Mouse (Mus musculus) myocyte (in vitro differentiated cells): ENCODE data around the gene Plxna4. TPM values are rescaled to one million over a fixed set of nuclear protein-coding genes. Genes with fewer than 3 reads are reported as not detected.

Source experiments
- H3K27me3 ChIP-seq: one replicate; pipeline ENCODE4 v1.6.1; 2011; ENCODE audit not compliant: control insufficient read depth, insufficient read depth, insufficient read length
- H3K36me3 ChIP-seq: one replicate; pipeline ENCODE4 v1.6.1; 2011; ENCODE audit not compliant: control insufficient read depth, insufficient read depth
- H3K4me2 ChIP-seq: one replicate; pipeline ENCODE4 v1.6.1; 2011; ENCODE audit warnings: low read depth, control low read depth
- H3K4me3 ChIP-seq: one replicate; pipeline ENCODE4 v1.5.1; 2011; ENCODE audit warnings: mild to moderate bottlenecking, control low read depth, moderate library complexity
- H3K79me2 ChIP-seq: one replicate; pipeline ENCODE4 v1.6.1; 2011; ENCODE audit not compliant: control insufficient read depth, insufficient read depth
- H3ac ChIP-seq: one replicate; pipeline ENCODE4 v1.6.1; 2011; ENCODE audit not compliant: control insufficient read depth, insufficient read length
- CEBPB ChIP-seq: IDR thresholded peaks from 2 replicates; pipeline ENCODE4 v1.6.1; 2011; ENCODE audit warnings: mild to moderate bottlenecking, moderate library complexity; ENCODE audit not compliant: poor library complexity, insufficient read depth, severe bottlenecking
- E2F4 ChIP-seq: IDR thresholded peaks from one replicate; pipeline ENCODE4 v1.6.1; 2011; ENCODE audit warnings: mild to moderate bottlenecking, control low read depth, moderate library complexity; ENCODE audit not compliant: insufficient read depth
- MAX ChIP-seq: IDR thresholded peaks from one replicate; pipeline ENCODE4 v1.6.1; 2011; ENCODE audit warnings: low read depth, mild to moderate bottlenecking, control low read depth
- MYOD1 ChIP-seq, 3 experiments: IDR thresholded peaks; one replicate each; pipeline ENCODE4 v1.6.1; 2011; ENCODE audit warnings: control low read depth in 2 of 3, low read depth in 2 of 3, mild to moderate bottlenecking in 2 of 3, moderate library complexity in 1 of 3; ENCODE audit not compliant: insufficient read length in 2 of 3, control insufficient read depth in 1 of 3
- MYOG ChIP-seq, 3 experiments: IDR thresholded peaks; one replicate each; pipeline ENCODE4 v1.6.1; 2011; ENCODE audit warnings: control low read depth in 2 of 3, low read depth in 2 of 3, mild to moderate bottlenecking in 2 of 3; ENCODE audit not compliant: insufficient read length in 2 of 3, control insufficient read depth in 1 of 3, insufficient read depth in 1 of 3
- POLR2A ChIP-seq: IDR thresholded peaks from one replicate; pipeline ENCODE4 v1.6.1; 2011; ENCODE audit warnings: low read depth, mild to moderate bottlenecking, control low read depth, moderate library complexity; ENCODE audit not compliant: insufficient read length
- POLR2AphosphoS2 ChIP-seq: IDR thresholded peaks from one replicate; pipeline ENCODE4 v1.6.1; 2011; ENCODE audit warnings: low read depth, control low read depth; ENCODE audit not compliant: insufficient read length
- REST ChIP-seq: IDR thresholded peaks from one replicate; pipeline ENCODE4 v1.6.1; 2011; ENCODE audit warnings: mild to moderate bottlenecking, control low read depth, moderate library complexity; ENCODE audit not compliant: insufficient read depth, insufficient read length
- SRF ChIP-seq: IDR thresholded peaks from one replicate; pipeline ENCODE4 v1.6.1; 2011; ENCODE audit warnings: low read depth; ENCODE audit not compliant: control insufficient read depth, insufficient read length
- TCF12 ChIP-seq: IDR thresholded peaks from one replicate; pipeline ENCODE4 v1.6.1; 2011; ENCODE audit warnings: mild to moderate bottlenecking, control low read depth; ENCODE audit not compliant: poor library complexity, insufficient read depth, severe bottlenecking
- TCF3 ChIP-seq: IDR thresholded peaks from one replicate; pipeline ENCODE4 v1.6.1; 2011; ENCODE audit warnings: low read depth, control low read depth; ENCODE audit not compliant: insufficient read length
- USF1 ChIP-seq: IDR thresholded peaks from one replicate; pipeline ENCODE4 v1.6.1; 2011; ENCODE audit warnings: low read depth, mild to moderate bottlenecking, control low read depth, moderate library complexity
- polyA plus RNA-seq: library from polyadenylated mRNA; unstranded; fragments of >200 nt; fragmentation: generic; extraction: Trizol; gene quantifications from one replicate; pipeline ENCODE4 v1.2.1, GENCODE M21; 2012; ENCODE audit warnings: missing spikeins

Gene Plxna4
- polyA plus RNA-seq, 1 experiment, result 0.70 TPM

DNA sequence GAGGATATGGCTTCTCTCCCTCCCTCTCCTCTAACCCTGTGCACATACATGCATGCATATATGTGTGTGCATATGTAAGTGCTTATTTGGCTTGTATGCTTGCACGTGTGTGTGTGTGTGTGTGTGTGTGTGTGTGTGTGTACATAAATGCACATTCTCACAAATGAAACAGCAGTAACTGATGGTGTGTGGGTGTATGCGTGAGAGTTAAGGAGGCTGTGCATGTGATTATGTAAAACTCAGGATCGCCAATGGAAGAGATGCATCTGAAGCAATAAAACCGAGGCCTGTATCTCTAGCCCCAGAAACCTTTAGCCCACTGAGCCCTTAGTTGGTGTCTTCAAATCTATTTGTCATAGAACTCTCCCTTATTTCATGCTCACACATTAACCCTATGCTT is 141.7 kb downstream of the Plxna4 start:
- H3K27me3 ChIP-seq, result no peaks in the 10 kb centered on the region
- no peak overlapping the region for H3ac ChIP-seq
- H3K4me3 ChIP-seq, result no peak overlapping the region
- H3K4me2 ChIP-seq, result no peak overlapping the region
- H3K79me2 ChIP-seq, result no peaks in the 10 kb centered on the region
- H3K36me3 ChIP-seq, result no peaks in the 10 kb centered on the region
- TF ChIP-seq MYOG (IDR thresholded peaks at IDR 0.05; ENCODE audit: control insufficient read depth in 1 of 3, insufficient read depth in 1 of 3, insufficient read length in 2 of 3, low read depth in 2 of 3), result no peak

- H3K36me3 ChIP-seq, result no peaks in the 10 kb centered on the region
- no peak overlapping the region for H3K4me3 ChIP-seq
- H3K79me2 ChIP-seq, result no peaks in the 10 kb centered on the region
- H3K4me2 ChIP-seq, result no peak overlapping the region
- TF ChIP-seq MAX (no peak), POLR2A (no peak)
- no peak overlapping the region for H3ac ChIP-seq
- H3K27me3 ChIP-seq, result no peaks in the 10 kb centered on the region
Measured at GRCm38 (mm10) chr6:32445246-32445645, 142.7 kb downstream of the Plxna4 start.

DNA sequence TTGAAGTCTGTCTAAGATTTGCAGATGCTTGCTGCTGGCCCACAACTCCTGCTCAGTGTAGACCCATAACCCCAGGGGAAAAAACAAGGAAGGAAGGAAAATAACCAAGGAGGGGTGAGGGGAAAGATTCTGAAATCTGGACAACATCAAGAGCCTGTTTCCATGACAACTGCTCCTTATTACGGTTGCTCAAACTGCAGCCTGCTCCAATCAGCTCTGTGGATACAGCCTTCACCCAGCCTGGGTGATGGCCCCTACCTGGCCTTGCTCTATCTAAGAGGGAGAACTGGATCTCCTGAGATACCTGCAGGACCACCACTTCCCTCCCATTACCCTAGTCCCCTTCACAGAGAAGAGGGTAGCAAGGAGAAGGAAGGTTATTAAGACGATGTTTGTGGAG is 143.6 kb downstream of the Plxna4 start:
- Histone ChIP-seq H3K36me3 (no peaks in the 10 kb centered on the region), H3K4me2 (no peak overlapping the region), H3K79me2 (no peaks in the 10 kb centered on the region), H3K4me3 (no peak overlapping the region), H3ac (no peak overlapping the region), H3K27me3 (no peaks in the 10 kb centered on the region)
- TF ChIP-seq TCF3 (no peak), USF1 (no peak), POLR2A (no peak), POLR2AphosphoS2 (no peak), E2F4 (no peak), MYOD1 (IDR thresholded peaks at IDR 0.05; ENCODE audit: control insufficient read depth in 1 of 3, insufficient read length in 2 of 3, low read depth in 2 of 3) (no peak), MYOG (IDR thresholded peaks at IDR 0.05; ENCODE audit: control insufficient read depth in 1 of 3, insufficient read depth in 1 of 3, insufficient read length in 2 of 3, low read depth in 2 of 3) (no peak), MAX (no peak), CEBPB (no peak), REST (no peak), SRF (no peak), TCF12 (no peak)

DNA sequence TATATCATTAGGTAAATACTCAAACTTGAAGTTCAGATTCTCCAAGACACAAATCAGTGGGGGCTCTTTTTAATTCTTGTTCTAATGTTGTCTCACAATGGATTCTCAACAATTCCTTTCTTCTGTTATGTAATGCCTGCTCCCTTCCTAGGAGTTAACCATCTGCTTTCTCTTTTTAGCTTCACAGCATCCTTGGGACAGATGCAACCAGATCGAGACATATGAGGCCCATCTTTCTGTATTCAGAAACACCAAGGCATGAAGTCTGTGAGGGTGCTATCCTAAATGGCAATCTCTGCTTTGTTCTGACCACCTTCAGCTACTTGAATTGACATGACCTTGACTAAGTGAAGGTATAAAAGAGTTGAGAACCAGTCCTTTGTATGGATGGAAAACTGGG is 144.3 kb downstream of the Plxna4 start:
- TF ChIP-seq CEBPB, result no peak
- TF ChIP-seq POLR2A, result no peak
- TF ChIP-seq POLR2AphosphoS2, result no peak
- no peak for TF ChIP-seq MAX
- TF ChIP-seq TCF12, result no peak
- TF ChIP-seq REST, result no peak
- no peak for TF ChIP-seq SRF
- TF ChIP-seq TCF3, result no peak
- no peak for TF ChIP-seq MYOG (IDR thresholded peaks at IDR 0.05; ENCODE audit: control insufficient read depth in 1 of 3, insufficient read depth in 1 of 3, insufficient read length in 2 of 3, low read depth in 2 of 3)
- TF ChIP-seq MYOD1 (IDR thresholded peaks at IDR 0.05; ENCODE audit: control insufficient read depth in 1 of 3, insufficient read length in 2 of 3, low read depth in 2 of 3), result no peak
- TF ChIP-seq USF1, result no peak
- no peak for TF ChIP-seq E2F4
- H3K79me2 ChIP-seq, result no peaks in the 10 kb centered on the region
- no peak overlapping the region for H3ac ChIP-seq
- no peak overlapping the region for H3K4me3 ChIP-seq
- no peak overlapping the region for H3K4me2 ChIP-seq
- H3K27me3 ChIP-seq, result no peaks in the 10 kb centered on the region
- H3K36me3 ChIP-seq, result no peaks in the 10 kb centered on the region

- no peak overlapping the region for H3K4me3 ChIP-seq
- H3K27me3 ChIP-seq, result no peaks in the 10 kb centered on the region
- H3K79me2 ChIP-seq, result no peaks in the 10 kb centered on the region
- TF ChIP-seq POLR2A (no peak), TCF12 (no peak), TCF3 (no peak), MYOD1 (IDR thresholded peaks at IDR 0.05; ENCODE audit: control insufficient read depth in 1 of 3, insufficient read length in 2 of 3, low read depth in 2 of 3) (no peak), CEBPB (no peak), SRF (no peak), MAX (no peak), REST (no peak), E2F4 (no peak), POLR2AphosphoS2 (no peak), MYOG (IDR thresholded peaks at IDR 0.05; ENCODE audit: control insufficient read depth in 1 of 3, insufficient read depth in 1 of 3, insufficient read length in 2 of 3, low read depth in 2 of 3) (no peak), USF1 (no peak)
- H3ac ChIP-seq, result no peak overlapping the region
- H3K36me3 ChIP-seq, result no peaks in the 10 kb centered on the region
- no peak overlapping the region for H3K4me2 ChIP-seq
Measured at GRCm38 (mm10) chr6:32439434-32439833, 148.6 kb downstream of the Plxna4 start.
